Mouse (Mus musculus) olfactory bulb, adult 2 months (tissue): Measurements from ENCODE around the gene Stmn1.

Source experiments
- CTCF ChIP-seq: fragments of 200-500 bp; IDR thresholded peaks from 2 replicates; pipeline ENCODE4 v1.5.1; 2012; ENCODE audit warnings: low read depth, mild to moderate bottlenecking, low read length, moderate library complexity; ENCODE audit not compliant: insufficient read depth
- POLR2A ChIP-seq: fragments of 200-500 bp; IDR thresholded peaks from 2 replicates; pipeline ENCODE4 v1.6.1; 2012; ENCODE audit warnings: mild to moderate bottlenecking, low read depth, low read length, moderate library complexity; ENCODE audit not compliant: insufficient read depth

DNA sequence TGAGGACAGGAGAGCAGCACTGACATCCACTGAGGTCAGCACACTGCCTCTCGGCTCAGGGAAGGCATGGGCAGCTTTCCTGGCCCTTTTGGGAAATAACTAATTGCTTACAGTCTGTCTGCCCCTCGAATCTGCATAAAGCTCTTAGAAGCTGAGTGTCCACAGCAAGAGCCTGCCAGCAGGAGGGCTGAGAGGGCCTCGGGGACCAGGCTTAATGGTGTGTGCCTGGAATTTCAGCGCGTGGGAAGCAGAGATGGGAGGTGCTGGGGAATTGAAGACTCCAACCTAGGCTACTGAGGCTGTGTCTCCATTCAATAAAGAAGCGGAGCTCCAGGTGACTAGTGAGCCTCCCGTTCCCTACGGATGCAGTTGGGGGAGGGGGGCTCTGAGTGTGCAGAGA is 6.1 kb downstream of the Stmn1 start:
- no peak for TF ChIP-seq POLR2A
- TF ChIP-seq CTCF: no peak
